Mouse (Mus musculus) adrenal gland, postnatal 25 days (tissue): Measurements from ENCODE around the gene Commd6. TPM values are rescaled to one million over a fixed set of nuclear protein-coding genes. Genes with fewer than 3 reads are reported as not detected.
"Not testable (repeated sequence)": the region's sequence is repeated elsewhere in the genome, so short reads cannot be mapped to it uniquely, and the experiment has no call there.

Source experiments
- DNase-seq: peaks from one replicate; pipeline ENCODE4 v3.0.0; 2021; ENCODE audit warnings: mixed read lengths
- total RNA-seq: library from RNA; stranded (reverse); gene quantifications from 2 replicates; pipeline ENCODE4 v1.2.3, GENCODE M21; 2021

Commd6 gene
- total RNA-seq, 1 experiment from 2014 or later = 101 TPM

GRCm38 (mm10) chr14:101608519-101609368 lies 31.7 kb downstream of the Commd6 start, which contains the start of gene Tbc1d4:
Gene Tbc1d4 (minus strand): TSS chr14:101609191.
- DNase-seq = peak; percentile 89

DNA sequence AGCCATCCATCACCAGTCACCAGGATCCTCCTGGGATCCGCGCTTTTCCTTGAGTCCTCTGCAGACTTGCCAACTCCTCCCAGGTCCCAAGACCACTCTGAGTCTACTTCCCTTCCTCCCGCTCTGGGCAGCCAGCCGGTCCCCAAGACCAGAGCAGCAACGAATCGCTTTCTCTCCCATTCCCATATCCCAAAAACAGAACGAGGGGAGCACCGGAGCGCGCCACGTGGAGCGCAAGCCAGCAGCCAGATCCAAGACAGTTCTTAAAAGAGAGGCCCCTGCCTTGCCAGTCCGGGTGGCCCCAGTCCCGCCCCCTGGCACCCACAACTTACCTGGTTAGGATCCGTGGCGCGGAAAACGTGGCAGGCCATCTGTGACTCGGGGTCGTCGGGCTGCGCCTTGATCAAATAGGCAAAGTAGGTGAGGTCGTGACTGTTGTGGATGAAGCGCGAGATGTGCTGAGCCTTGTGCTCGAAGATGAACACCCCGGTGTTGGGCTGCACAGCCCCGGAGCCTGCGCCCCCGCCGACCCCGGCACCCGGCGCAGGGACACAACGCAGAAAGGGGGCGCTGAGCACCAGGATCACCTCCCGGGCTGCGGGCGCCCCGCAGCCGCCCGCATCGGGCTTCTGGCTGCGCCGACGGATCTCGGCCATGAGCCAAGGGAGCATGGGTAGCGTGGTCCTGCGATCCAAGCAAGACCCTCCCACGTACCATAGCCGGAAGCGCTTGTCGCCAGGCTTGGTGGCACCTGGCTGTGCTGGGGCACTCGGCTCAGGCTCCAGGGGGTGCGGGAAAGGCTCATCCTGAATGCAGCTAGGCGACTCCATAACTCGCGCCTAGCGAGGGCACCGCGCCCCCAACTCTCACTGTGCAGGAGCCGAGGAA lies 32.6 kb downstream of the Commd6 start:
- DNase-seq = peak; percentile 40

GRCm38 (mm10) chr14:101605843-101606242 lies 34.6 kb downstream of the Commd6 start:
- no peak for DNase-seq

DNA sequence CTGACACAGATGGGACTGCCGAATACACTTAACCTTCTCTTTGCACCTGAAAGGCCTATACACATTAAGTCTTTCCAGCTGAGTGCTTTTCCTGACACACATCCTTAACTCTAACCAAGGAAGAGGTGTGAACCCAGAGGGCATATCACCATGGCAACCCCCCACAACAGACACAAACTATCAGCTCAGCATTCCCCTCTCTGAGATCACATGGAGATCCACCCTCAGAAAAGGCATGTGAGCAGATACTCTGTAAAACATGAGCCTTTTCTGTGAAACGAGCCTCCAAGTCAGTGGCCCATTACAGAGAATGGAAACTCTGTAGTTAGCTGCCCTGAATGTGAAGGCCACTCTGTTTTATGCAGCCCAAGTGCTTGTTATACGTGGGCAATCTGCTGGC lies 37.6 kb downstream of the Commd6 start:
- no peak for DNase-seq

GRCm38 (mm10) chr14:101597096-101597715 lies 43.3 kb downstream of the Commd6 start:
- DNase-seq = no peak

DNA sequence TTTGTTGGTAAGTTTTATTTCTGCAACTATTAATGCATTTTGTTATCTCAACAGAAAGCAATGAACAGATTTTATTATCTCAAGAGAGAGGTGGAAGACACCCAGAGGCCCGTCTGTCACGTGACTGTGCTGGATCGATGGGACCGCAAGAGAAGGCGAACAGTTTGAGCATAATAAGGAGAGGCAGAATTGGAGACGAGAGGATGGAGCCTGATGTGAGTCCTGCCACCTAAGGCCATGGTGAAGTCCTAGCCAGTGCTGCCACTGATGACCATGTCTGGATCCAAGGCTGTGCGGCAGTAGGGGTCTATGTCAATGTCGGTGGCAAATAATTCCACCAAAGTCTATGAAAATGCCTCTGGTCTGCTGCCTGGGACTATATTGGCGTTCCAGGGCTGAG lies 43.8 kb downstream of the Commd6 start:
- no peak for DNase-seq

- DNase-seq = peak; percentile 23
Observed at GRCm38 (mm10) chr14:101595301-101596080, 45.0 kb downstream of the Commd6 start.

DNA sequence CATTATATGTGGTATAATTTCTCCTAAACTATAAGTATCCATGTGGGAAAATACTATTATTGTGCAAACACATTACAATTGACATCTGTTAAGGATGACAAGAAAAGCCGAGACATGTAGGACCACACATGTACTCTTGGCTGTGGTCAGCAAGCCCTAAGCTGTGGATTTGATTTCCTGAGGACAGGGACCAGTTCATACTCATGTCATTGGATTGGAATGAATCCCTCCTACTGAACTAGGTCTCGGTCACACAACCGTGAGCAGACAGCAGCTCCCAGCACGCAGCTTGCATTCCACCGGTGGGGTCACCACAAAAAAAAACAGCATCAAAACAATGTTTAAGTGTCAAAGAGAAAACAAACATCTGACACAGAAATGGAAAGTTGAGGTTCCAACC lies 46.5 kb downstream of the Commd6 start:
- DNase-seq = no peak

DNA sequence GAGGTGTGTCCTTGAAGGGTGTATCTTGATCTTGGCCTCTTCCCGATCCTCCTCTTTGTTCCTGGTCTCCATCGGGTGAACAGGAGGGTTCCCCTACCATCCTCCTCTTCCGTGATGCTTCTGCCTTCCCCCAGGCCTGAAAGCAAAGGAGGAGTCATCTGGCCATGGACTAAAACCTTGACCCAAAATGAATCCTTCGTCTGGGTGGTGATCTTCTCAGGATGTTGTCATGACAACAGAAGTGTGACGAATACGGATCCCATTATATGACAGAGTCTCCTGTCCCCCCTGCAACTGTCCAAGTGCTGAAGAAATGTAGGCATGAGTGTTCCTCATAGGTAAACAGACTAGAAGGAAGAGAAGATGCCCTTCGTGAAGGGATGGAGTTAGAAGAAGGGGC lies 47.1 kb downstream of the Commd6 start:
- DNase-seq = no peak

GRCm38 (mm10) chr14:101591101-101591500 lies 49.4 kb downstream of the Commd6 start:
- peak; percentile 34 for DNase-seq

GRCm38 (mm10) chr14:101588209-101588991 lies 52.1 kb downstream of the Commd6 start:
- not testable (repeated sequence) for DNase-seq

GRCm38 (mm10) chr14:101587366-101588040 lies 53.0 kb downstream of the Commd6 start:
- DNase-seq = not testable (repeated sequence)

DNA sequence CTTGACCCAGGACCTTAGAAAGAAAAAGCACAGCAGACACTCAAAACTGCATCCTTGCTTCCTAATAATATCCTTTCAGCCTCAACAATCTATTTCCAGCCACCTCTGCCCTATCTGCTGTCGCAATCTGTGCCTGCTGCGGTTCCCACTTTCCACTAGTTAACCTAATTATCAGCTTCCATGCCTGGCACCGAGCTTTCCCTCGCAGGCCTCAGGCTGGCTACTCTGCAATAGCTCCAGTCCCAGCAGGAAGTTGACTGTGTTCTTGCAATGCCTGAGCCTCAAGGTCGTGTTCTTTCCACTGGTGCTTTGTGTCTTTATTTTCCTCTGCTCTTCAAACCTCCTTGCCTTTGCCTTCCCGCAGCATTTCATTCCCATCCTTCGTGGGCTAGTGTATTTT lies 54.4 kb downstream of the Commd6 start:
- DNase-seq = peak; percentile 38

Other genes starting within 250 kb of the Commd6 start
- gene Tbc1d4, start 31.5 kb downstream of the Commd6 start, total RNA-seq = 52.8 and 87.6 TPM in 2 replicates
- 38.4 and 41.3 TPM in 2 replicates for gene Uchl3, start 13.3 kb upstream of the Commd6 start, total RNA-seq
- gene Gm9922, start 89.1 kb upstream of the Commd6 start, total RNA-seq = 2.6 and 4.3 TPM in 2 replicates
- gene Lmo7, start 89.3 kb upstream of the Commd6 start, total RNA-seq = 15.1 and 15.3 TPM in 2 replicates